Mouse (Mus musculus) gonadal fat pad, adult 2 months (tissue): ENCODE results near the gene Sf3b3. TPM values are rescaled to one million over a fixed set of nuclear protein-coding genes. Genes with fewer than 3 reads are reported as not detected.
"Not testable (repeated sequence)": the region's sequence is repeated elsewhere in the genome, so short reads cannot be mapped to it uniquely, and the experiment has no call there.

Experiments used
- DNase-seq: peaks from one replicate; pipeline ENCODE4 v3.0.0-alpha.2; 2012; ENCODE audit warnings: low read depth
- polyA plus RNA-seq: library from polyadenylated mRNA; depleted of rRNA; stranded (reverse); fragments of >200 nt; gene quantifications from 2 replicates; pipeline ENCODE4 v1.2.3, GENCODE M21; 2012; rRNA removed

The Sf3b3 gene
- polyA plus RNA-seq: 32.8 and 38.6 TPM in 2 replicates

DNA sequence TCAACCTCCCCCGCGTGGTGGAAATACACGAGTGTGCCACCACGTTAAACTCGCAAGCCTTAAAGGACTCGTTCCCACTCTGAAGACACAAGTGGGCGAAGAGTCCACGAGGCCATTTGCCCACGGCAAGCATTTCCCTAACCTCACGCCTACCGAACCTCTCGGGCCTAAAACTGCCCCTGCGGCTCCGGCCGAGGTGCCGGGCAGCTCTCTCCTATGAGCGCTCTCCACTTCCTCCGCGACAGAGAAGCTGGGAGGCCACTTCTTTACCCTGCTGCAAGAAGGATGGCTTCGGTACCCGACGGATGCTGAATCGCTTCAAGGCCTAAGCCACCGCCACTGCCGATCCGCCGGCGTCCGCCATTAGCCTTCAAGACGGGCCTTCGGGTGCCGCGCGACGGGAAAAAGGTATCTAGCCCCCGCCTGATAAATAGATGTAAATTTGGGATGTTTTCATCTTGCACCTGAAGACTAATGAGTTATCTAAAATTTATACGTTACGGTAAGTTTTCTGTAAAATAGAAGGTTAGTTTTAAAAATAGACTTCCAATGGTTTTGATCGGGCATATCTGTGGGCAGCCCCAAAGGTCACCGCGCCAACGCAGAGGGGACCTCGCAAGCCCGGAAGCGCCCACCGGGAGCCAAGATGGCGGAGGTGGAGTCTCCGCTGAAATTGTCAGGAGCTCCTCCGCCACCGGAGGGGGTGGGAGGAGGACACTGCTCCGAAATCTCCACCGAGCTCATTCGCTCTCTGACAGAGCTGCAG, at the start of gene Sf3b3, which contains the start of gene Cog4:
Gene Sf3b3 (minus strand): TSS at position 383 of the 766 bp plus-strand sequence.
Gene Cog4 (plus strand): TSS at position 196 of the 766 bp plus-strand sequence.
- no peak for DNase-seq

DNA sequence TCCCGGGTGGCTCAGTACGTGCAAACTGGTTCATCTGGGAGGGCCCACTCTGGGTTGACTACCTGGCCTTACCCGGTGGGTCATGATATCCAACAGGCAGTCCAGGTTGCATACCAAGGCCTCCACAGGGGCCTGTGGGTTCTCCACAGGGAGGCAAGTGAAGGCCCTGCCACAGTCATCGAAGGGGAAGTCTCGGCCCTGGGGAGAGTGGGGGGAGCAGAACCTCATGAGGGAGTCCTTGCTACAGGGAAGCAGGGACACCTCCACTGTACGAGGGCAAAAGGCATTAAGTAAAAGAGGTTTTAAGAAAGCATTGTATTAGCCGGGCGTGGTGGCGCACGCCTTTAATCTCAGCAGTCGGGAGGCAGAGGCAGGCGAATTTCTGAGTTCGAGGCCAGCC, 49.2 kb upstream of the Sf3b3 start:
- no peak for DNase-seq

DNA sequence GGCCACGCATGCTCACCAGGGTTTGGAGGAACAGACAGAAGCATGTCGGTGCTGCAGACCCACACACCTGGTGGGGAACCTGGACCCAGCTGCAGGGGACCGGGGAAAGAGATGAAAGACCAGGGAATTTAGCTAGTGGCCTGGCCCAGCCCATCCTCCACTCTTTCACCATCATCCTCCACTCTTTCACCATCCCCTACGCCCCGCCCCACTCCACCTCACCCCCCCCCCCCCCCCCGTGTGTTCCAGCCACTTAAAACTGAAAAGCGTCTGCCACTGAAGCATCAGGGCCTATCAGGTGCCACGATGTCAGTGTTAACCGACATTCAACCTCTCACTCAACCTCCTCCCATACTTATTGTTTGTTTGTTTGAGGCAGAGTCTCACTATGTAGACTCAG, 48.7 kb upstream of the Sf3b3 start:
- no peak for DNase-seq

DNA sequence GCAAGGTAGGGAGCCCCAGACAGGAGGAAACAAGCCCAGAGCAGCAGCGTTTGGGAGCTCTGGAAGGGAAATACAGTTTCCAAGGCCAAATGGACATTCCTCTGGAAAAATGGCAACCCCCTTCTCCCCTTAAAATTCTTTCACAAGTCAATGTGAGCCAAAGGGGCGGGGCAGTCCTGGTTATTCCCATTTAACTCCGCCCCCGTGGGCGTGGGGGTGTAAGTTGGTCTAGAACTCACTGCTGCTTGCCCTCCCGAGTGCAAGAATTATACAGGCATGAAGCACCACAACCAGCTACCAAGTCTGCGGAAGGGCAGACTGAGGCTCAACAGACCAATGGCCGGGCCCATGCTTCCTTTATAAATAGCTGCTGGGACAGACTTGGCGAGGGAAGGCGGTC, 48.3 kb upstream of the Sf3b3 start:
- DNase-seq: no peak

DNA sequence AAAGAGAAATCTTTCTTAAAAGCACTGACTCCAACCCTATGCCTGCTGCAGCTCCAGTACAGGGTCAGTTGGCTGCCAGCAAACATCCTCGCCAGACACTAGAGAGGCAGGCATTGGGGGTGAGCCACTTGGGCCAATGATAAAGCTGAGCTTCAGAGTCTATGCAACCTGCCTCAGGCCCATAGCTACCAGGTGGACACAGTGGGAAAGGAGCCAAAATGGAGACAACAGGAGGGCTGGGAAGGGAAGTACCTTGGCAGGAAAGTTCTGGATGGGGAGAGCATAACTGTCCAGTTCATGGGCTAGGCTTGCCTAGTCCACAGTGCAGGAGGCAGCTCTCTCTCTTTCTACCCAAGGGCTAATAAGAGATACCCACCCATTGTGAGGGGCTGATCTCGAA, 46.3 kb upstream of the Sf3b3 start:
- no peak for DNase-seq

DNA sequence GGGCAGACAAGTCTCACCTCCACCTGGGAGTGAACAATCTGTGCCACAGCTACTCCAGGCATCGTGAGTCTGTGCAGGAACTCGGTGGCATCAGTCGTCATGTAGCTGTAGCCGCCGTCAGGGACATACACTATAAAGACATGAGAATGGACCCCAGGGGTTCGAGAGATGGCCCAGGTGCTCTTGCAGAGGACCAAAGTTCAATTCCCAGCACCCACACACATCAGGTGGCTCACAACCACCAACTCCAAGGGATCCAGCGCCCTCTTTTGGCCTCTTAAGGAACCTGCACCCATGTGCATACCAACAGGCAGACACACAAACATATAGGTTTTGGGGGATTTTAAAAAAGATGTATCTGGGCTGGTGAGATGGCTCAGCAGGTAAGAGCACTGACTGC, 45.5 kb upstream of the Sf3b3 start:
- DNase-seq: no peak

DNA sequence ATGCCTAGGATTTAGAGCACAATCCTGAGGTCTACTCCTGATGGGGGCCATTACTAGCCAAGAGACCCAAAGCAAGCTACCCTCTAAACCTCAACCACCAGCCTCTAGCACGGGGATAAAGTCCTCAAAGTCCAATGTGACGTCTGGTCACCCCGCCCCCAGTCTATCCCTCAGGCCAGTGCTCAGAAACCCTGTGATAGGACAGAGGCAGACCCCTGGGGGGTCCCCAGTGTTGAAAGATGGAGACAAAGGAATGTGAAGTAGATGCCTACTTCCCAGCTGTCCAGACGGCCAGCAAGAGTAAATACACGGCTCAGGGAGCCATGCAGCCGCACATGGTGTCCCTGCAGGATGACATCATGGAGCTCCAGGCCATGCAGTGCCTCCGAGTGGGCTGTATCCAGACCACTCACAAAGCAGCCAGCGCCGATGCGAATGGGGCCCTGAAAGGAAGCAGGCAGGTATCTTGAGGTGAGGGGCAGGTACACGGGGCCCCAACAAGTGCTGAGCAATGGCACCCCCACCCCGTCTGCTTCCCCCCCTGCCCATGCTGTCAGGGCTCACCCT, 43.4 kb upstream of the Sf3b3 start:
- no peak for DNase-seq

DNA sequence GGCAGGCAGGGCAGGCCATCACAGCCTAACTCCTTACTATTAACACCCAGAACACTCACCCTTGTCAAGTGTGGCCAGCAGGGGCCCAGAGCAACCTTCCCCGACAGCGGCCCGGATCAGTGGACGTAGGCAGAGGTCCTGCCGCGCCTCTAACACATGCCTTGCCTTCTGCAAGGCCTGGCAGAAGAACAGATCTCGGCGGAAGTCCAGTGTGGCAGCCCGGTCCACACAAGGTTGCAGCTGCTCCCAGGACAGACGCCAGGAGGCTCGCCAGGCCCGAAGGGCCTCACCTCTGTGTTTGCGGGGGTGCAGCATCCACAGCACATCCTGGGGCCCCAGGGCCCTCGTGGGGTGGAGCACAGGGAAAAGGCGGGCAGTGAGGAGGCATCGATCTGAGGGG, 42.3 kb upstream of the Sf3b3 start:
- DNase-seq: no peak

DNA sequence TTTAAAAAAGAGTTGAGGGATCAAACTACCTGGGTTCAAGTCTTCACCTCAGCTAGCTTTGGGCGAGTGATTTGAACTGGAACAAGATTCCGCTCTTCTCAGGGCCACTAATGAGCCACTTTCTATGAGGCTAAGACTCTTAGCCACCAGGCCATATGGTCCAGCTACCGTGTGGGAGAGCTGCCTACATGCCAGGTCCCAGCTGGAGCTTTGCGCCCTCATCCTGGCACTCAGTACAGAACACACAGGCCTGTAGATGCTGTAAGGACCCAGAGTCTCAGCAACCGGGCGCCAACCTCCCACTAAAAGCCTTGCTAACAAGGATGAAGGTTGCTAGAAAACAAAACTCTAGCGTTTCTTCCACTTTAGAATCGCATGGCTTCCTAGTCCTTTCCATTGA, 41.9 kb upstream of the Sf3b3 start:
- no peak for DNase-seq

DNA sequence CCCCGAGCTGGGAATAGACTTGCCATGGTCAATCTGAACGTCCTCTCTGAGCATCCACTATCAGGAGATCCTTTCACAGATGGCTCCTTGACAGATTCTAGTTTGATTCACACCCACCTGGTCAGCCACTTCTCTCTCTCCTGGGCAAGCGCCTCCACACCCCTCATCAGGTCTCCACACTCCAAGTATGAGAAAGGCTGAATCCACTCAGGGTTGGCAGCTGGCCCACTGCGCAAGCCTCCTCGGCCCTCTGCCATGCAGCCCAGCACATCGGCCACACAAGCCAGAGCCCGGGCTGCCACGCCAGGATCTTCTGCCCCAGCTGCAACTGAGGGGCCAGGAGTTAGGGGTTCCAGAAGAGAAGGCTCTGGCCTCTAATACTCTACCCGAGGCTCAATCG, 41.0 kb upstream of the Sf3b3 start:
- DNase-seq: no peak

DNA sequence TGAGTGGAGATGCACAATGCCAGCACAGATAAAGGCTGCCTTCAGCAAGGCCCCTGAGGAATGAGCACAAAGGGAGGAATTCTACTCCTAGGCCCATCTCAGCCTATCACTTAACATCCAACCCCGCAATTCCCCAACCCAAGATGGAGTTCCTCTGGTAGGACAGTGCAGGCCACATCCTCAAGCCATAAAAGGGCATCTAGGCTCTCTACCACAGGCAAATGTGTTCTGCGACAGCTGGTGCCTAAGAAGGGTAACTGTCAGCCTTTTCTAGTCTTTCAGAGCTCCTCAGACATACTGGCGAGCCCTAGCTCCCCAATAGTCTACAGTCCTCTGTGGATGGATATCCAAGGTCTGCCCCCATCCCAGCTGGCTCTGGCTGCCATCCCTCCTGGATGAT, 40.0 kb upstream of the Sf3b3 start:
- no peak for DNase-seq

DNA sequence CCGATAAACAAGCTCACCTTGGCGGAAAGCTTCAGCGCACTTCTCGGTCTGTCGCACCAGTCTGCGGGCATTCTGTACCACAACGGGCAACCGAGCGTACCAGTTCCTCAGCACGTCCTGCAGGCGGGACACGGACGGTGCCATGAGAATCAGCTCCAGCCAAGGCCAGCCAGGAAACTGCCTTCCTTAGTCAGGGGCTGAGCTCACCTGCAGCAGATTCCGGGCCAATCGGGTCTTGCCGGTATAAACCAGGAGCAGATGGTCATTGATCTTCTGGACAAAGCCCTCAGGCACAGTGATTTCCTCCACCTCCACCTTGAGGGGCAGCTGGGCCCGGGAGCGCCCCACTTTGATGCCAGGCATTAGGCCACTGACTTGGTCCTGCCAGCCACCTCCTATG, 37.2 kb upstream of the Sf3b3 start:
- no peak for DNase-seq

DNA sequence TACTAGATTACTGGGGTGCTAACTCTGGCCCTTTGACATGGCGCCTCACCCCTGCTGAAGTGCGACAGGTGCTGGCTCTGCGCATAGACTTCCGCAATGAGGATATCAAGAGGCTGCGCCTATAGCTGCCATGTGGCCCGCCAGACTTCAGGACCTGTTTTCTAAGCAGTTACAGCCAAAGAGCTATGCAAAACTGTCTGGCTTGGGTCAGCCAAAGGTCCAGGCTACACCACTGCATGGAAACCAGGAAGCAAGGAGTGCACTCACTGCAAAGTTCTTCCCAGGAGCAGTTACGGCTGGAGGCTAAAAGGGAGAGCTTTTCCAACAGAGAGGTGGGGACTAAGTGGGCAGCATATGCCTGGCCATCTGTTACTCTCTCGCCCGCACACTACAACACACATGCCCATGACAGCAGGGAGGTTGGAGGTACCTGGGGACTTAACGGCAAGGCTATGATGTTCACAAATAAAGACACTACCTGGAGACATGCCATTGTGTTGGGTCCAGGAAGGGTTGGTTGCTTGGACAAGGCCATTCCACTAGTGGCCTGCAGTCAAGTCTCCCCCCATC, 35.2 kb upstream of the Sf3b3 start:
- no peak for DNase-seq

DNA sequence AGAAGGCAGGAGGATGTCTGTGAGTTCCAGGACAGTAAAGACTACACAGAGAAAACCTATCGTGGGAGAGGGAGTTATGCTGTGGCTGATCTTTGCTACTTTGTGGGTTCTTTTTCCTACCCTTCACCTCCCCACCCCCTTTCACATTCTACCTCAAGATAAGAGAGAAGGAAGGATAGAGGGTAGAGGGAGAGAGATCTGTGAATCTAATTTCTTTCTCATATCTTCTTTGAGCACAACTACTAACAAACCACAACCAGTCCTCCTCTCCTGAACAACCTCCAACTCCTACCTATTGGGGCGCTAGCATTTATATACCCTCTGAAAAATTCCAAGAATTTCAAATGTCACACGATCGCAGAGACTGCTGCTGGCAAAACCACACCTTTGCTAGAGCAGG, 31.3 kb upstream of the Sf3b3 start:
- no peak for DNase-seq

DNA sequence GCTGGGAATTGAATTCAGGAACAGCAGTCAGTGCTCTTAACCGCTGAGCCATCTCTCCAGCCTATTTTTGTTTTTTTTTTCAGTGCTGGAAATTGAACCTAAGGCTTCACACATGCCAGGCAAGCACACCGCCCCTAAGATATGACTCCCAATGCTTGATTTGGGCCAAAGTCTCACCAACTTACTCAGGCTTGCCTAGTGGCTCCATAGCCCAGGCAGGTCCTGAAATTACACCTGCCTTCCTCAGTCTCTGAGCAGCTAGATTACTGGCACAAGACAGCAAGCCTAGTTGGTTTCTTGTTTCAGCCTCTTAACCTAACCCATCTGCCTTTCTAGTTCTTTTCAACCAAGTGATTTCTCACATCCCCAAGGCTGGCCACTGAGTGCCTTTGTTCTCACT, 23.9 kb upstream of the Sf3b3 start:
- no peak for DNase-seq

DNA sequence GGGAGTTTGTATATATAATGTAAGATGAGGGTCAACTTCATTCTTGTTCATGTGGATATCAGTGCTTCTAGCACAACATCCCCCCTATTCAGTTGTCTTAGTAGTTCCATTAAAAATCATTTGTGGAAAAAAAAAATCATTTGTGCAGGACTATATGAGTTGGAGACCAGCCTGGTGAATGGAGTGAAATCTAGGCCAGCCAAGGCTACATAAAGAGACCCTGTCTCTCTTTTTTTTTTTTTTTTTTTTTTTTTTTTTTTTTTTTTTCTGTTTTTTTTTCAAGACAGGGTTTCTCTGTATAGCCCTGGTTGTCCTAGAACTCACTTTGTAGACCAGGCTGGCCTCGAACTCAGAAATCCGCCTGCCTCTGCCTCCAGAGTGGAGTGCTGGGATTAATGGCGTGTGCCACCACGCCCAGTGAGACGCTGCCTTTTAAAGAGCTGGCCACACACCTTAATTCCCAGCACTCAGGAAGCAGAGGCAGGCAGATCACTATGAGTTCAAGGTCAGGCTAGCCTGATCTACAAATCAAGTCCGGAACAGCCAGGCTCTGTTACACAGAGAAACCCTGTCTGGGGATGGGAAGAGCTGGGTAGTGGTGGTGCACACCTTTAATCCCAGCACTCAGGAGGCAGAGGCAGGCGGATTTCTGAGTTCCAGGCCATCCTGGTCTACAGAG, 14.9 kb upstream of the Sf3b3 start:
- not testable (repeated sequence) for DNase-seq

DNA sequence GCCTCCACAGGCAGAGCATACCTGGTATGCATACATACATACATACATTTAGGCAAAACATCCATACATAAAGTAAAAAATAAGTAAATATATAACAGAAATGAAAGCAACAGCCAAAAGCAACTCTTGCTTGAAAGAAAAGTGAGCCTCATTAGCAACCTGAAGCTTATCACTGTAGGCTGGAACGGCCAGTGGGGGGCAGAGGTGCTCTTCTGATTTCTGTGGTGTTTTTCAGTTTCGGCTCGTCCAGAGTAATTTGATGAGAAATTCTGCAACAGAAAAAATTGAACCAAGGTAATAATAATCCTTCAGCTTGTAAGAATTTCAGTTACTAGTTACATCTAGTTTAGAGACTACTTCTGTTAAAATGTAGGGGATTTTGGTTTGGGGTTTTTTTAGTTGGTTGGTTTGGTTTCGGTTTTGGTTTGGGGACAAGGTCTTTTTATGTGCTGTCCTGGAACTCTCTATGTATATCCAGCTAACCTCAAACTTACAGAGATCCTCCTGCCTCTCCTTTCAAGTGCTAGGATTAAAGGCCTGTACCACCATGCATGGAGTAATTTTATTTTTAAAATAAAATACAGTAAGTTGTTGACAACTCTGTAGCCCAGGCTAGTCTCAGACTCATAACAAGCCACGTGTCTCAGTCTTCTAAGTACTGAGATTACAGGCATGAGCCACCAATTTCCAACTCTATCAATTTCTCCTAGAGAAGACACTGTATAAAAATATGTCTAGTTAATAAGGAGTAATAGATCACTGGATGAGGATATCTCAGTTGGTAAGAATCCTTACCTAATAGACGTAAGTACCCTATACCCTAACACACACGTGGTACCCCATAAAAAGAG, 13.3 kb upstream of the Sf3b3 start:
- no peak for DNase-seq

DNA sequence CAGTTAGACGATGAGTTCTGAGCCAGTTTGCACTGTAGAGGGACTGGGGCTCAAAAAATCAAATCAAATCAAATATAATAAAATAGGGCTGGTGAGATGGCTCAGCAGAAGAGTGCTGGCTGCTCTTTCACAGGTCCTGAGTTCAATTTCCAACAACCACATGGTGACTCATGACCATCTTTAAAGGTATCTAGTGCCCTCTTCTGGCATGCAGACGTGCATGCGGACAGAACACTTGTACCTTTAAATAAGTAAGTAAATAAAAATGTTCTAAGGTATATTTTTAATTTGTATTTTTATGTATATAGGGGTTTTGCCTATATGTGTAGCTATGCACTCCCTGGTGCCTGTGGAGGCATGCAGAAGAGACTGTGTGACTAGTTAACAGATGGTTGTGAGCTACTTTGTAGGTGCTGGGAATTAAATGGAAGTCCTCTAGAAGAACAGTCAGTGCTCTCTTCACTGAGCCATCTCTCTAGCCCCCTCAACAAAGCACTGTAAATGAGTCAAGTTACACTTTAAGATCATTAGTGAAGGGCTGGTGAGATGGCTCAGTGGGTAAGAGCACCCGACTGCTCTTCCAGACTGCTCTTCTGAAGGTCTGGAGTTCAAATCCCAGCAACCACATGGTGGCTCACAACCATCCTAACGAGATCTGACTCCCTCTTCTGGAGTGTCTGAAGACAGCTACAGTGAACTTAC, 10.3 kb upstream of the Sf3b3 start:
- DNase-seq: no peak

DNA sequence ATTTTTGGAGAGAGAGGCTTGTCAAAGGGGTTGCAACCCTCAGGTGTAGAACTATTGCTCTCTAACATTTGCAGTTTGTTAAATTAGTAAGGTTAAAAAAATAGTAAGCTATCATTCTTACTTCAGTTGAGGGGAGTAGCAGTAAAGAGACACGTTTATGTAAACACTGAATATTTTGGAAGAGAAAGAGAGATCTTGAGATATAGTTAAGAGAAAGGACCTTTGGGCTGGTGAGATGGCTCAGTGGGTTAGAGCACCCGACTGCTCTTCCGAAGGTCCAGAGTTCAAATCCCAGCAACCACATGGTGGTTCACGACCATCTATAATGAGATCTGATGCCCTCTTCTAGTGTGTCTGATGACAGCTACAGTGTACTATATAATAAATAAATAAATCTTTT, 9.5 kb upstream of the Sf3b3 start:
- DNase-seq: not testable (repeated sequence)

DNA sequence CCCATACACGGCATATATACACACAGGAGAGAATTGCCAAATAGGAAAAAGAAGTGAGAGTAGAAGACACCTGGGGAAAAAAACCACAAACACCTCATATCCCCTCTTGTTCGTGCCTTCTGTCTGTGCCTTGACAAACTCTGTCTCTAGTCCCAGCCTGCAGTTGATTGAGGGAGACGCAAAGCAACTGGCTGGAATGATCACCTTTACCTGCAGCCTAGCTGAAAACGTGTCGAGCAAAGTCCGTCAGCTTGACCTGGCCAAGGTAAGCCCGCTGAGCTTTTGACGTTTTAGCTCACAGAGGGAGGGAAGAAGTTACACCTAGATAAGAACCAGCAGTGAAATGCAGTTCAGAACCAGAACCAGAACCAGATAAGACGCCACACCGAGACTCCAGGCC, 4.6 kb upstream of the Sf3b3 start:
- no peak for DNase-seq
